Mouse (Mus musculus) kidney, adult 2 months (tissue): ENCODE measurements at regions not wholly inside any gene's neighbourhood (a gene's known extent, or its start where the extent isn't known, plus 50 kb on each side); places are given as distances from the start of the nearest gene placed in this dataset.

ENCODE experiments used
- CTCF ChIP-seq: fragments of 200-500 bp; conservative IDR thresholded peaks from 2 replicates; pipeline ENCODE4 v1.5.1; 2011; ENCODE audit warnings: low read depth, mild to moderate bottlenecking, control low read depth, low read length, moderate library complexity, mixed read lengths; ENCODE audit not compliant: insufficient read depth, insufficient read length
- POLR2A ChIP-seq: fragments of 200-500 bp; IDR thresholded peaks from one replicate; pipeline ENCODE4 v1.6.1; 2011; ENCODE audit warnings: low read depth, low read length, control low read depth

DNA sequence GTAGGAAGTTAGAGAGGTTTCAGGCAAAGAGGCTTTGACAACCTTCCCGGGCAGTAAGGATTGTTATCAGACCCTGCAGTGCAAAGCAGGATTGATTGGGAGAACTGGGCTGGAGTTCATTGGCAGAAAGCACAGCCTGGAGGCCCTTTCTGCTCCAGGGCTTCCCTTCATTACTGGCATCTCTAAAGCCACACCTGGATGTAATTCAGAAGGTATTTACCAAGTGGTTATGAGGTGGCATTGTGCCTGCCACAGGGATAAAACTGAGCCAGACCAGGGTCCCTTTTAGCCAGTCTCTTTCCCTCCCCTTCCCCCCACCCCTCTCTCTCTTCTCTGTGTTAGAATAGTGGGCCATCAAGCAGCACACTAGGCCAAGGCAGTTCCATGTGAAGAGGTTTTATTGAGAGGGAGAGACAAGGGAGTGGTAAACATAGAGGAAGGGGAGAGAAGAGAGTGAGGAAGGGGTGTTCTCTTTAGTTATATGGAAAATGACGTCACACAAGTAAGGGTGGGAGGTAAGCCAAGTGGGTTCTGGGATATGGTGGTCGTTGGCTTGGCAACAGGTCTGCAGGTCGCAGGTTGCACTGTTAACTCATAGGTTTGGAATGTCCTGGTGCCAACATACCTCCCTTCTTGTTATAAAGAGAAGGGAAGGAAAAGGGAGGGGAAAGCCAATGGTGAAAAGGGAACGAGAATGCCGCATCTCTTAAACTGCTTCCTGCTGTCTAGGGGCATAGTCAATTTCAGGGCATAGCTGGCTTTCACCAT lies 99.4 kb downstream of the Tmem17 start:
- TF ChIP-seq CTCF (no peak), POLR2A (no peak)
